Mouse (Mus musculus): Measurements from ENCODE around the gene Wrnip1. TPM values are rescaled to one million over a fixed set of nuclear protein-coding genes. Genes with fewer than 3 reads are reported as not detected.
"Not testable (repeated sequence)": the region's sequence is repeated elsewhere in the genome, so short reads cannot be mapped to it uniquely, and the experiment has no call there.

Wrnip1 gene
- total RNA-seq, 2 experiments from 2014 or later = 24.3 to 27.8 TPM

- DNase-seq = no peak
- intact Hi-C loops (cut with DNase I) = no loop called here
These were observed 47.3 kb downstream of the Wrnip1 start for GRCm38 (mm10) chr13:32849092-32849491.

- intact Hi-C loops (cut with DNase I) = no loop called here
These were observed 47.8 kb downstream of the Wrnip1 start for GRCm38 (mm10) chr13:32849531-32850123.

GRCm38 (mm10) chr13:32850156-32850555 is 48.3 kb downstream of the Wrnip1 start:
- no peak for DNase-seq
- intact Hi-C loops (cut with DNase I) = no loop called here

More at GRCm38 (mm10) chr13:32849531-32850123, 47.8 kb downstream of the Wrnip1 start:
- DNase-seq = no peak

- peak; percentile 66 to 77 for DNase-seq
- intact Hi-C loops (cut with DNase I) = no loop called here
These were observed 49.0 kb downstream of the Wrnip1 start, which contains the start of gene Serpinb1a for GRCm38 (mm10) chr13:32850668-32851404. Gene Serpinb1a (minus strand): TSS chr13:32851185.

GRCm38 (mm10) chr13:32851967-32852366 is 50.1 kb downstream of the Wrnip1 start:
- peak; percentile 53 to 63 for DNase-seq
- intact Hi-C loops (cut with DNase I) = no loop called here

GRCm38 (mm10) chr13:32852539-32852938 is 50.7 kb downstream of the Wrnip1 start:
- intact Hi-C loops (cut with DNase I) = no loop called here
- DNase-seq = no peak

- intact Hi-C loops (cut with DNase I) = no loop called here
- DNase-seq = no peak
These were observed 51.2 kb downstream of the Wrnip1 start for GRCm38 (mm10) chr13:32853073-32853472.

GRCm38 (mm10) chr13:32860821-32861220 is 59.0 kb downstream of the Wrnip1 start:
- intact Hi-C loops (cut with DNase I) = no loop called here
- DNase-seq = no peak

GRCm38 (mm10) chr13:32863456-32863855 is 61.6 kb downstream of the Wrnip1 start:
- no peak for DNase-seq
- intact Hi-C loops (cut with DNase I) = no loop called here

- intact Hi-C loops (cut with DNase I); DNase-seq: not testable (repeated sequence)
These were observed 62.7 kb downstream of the Wrnip1 start for GRCm38 (mm10) chr13:32864529-32864928.

- intact Hi-C loops (cut with DNase I) = loop anchor here (5.0 kb wide), 1 partner anchor 897 kb away; no protein-coding TSS in a partner anchor
- no peak for DNase-seq
These were observed 63.8 kb downstream of the Wrnip1 start for GRCm38 (mm10) chr13:32865591-32865990.

- DNase-seq = peak; percentile 72 to 79
- intact Hi-C loops (cut with DNase I) = loop anchor here (5.0 kb wide), 1 partner anchor 896 kb away; no protein-coding TSS in a partner anchor
These were observed 64.6 kb downstream of the Wrnip1 start for GRCm38 (mm10) chr13:32866484-32866883.

- no peak for DNase-seq
- intact Hi-C loops (cut with DNase I) = loop anchor here (5.0 kb wide), 1 partner anchor 895 kb away; no protein-coding TSS in a partner anchor
These were observed 65.2 kb downstream of the Wrnip1 start for GRCm38 (mm10) chr13:32867030-32867429.

GRCm38 (mm10) chr13:32868233-32868632 is 66.4 kb downstream of the Wrnip1 start:
- DNase-seq = not testable (repeated sequence)
- intact Hi-C loops (cut with DNase I) = loop anchor here (5.0 kb wide), 1 partner anchor 894 kb away; no protein-coding TSS in a partner anchor

- DNase-seq = no peak
- intact Hi-C loops (cut with DNase I) = loop anchor here (5.0 kb wide), 1 partner anchor 893 kb away; no protein-coding TSS in a partner anchor
These were observed 67.0 kb downstream of the Wrnip1 start for GRCm38 (mm10) chr13:32868843-32869242.

Other genes with a start within 250 kb of the Wrnip1 start
- 100 to 1,000 TPM; 173 to 219 TPM for gene Mylk4, start 18.1 kb upstream of the Wrnip1 start, total RNA-seq (2021)
- under 1 TPM in 1 of 2 experiments, not detected in 1; 0.86 TPM for gene D930007J09Rik, start 811 bp downstream of the Wrnip1 start, total RNA-seq (2021)
- 1 to 10 TPM; 7.4 to 8.4 TPM for gene Serpinb1a, start 49.1 kb downstream of the Wrnip1 start, total RNA-seq (2021)
- under 1 TPM; 0.45 to 0.95 TPM for gene Serpinb1c, start 96.2 kb downstream of the Wrnip1 start, total RNA-seq (2021)
- gene Serpinb6b, start 163.2 kb downstream of the Wrnip1 start, total RNA-seq (2021) = 10 to 100 TPM; 24.9 to 27.8 TPM
- gene Serpinb9, start 201.2 kb downstream of the Wrnip1 start, total RNA-seq (2021) = 1 to 10 TPM; 7.8 to 8.6 TPM
- under 1 TPM; 0.12 to 0.41 TPM for gene Serpinb9b, start 225.4 kb downstream of the Wrnip1 start, total RNA-seq (2021)